Mouse (Mus musculus): ENCODE results near the gene Sbno2. TPM values are rescaled to one million over a fixed set of nuclear protein-coding genes. Genes with fewer than 3 reads are reported as not detected.

Gene Sbno2
- total and polyA plus RNA-seq, 3 experiments = 9.7 to 24.2 (median 22.6) TPM

- Histone ChIP-seq H3K79me2 (replicated peaks; ENCODE audit: control insufficient read depth, extremely low read depth, insufficient read depth, poor library complexity, severe bottlenecking) (peaks cover 15% of the 10 kb centered on the region), H3K27ac (ENCODE audit: insufficient read depth, low read depth) (peak overlapping the region; percentile 96), H3K9me3 (replicated peaks; ENCODE audit: low read length) (no peaks in the 10 kb centered on the region), H3K4me3 (replicated peaks in 1 of 3; ENCODE audit: low read depth in 2 of 3, low read length in 2 of 3, poor library complexity in 1 of 3) (peak overlapping the region; percentile 81 to 84 (median 82)), H3K36me3 (replicated peaks in 1 of 2; ENCODE audit: control insufficient read depth in 1 of 2, insufficient read depth in 1 of 2, low read length in 1 of 2) (peaks cover 36 to 49% of the 10 kb centered on the region in 2 experiments), H3K4me2 (ENCODE audit: insufficient read depth, low read depth, poor library complexity, severe bottlenecking) (peak overlapping the region; percentile 67), H3K9ac (ENCODE audit: insufficient read depth, low read depth) (peak overlapping the region; percentile 95), H3K27me3 (replicated peaks) (no peaks in the 10 kb centered on the region), H3K4me1 (ENCODE audit: control insufficient read depth in 1 of 2, insufficient read depth in 2 of 2) (peaks cover 29 to 50% of the 10 kb centered on the region in 2 experiments)
- no peak for TF ChIP-seq GABPA (IDR thresholded peaks at IDR 0.05; ENCODE audit: insufficient replicate concordance, low read depth, low read length)
- peak; percentile 82 for TF ChIP-seq TCF12 (IDR thresholded peaks at IDR 0.05; ENCODE audit: low read depth, low read length)
- no peak for TF ChIP-seq TBP (conservative IDR thresholded peaks at IDR 0.05; ENCODE audit: low read depth, low read length)
- peak; percentile 48; the same call in 1 of the 2 replicates for TF ChIP-seq NRF1 (IDR thresholded peaks at IDR 0.05; ENCODE audit: low read depth, low read length)
- no peak for TF ChIP-seq JUND (conservative IDR thresholded peaks at IDR 0.05; ENCODE audit: low read depth, low read length)
- TF ChIP-seq POLR2A (IDR thresholded peaks at IDR 0.05; ENCODE audit: low read depth, low read length) = peak; percentile 51
- peak; percentile 70 for TF ChIP-seq ETS1 (conservative IDR thresholded peaks at IDR 0.05; ENCODE audit: low read depth, low read length)
- no peak for TF ChIP-seq USF2 (conservative IDR thresholded peaks at IDR 0.05; ENCODE audit: low read depth, low read length)
- no peak for TF ChIP-seq RCOR1 (conservative IDR thresholded peaks at IDR 0.05; ENCODE audit: low read depth, low read length)
- TF ChIP-seq UBTF (IDR thresholded peaks at IDR 0.05; ENCODE audit: low read depth, low read length) = no peak
- TF ChIP-seq ELF1 (IDR thresholded peaks at IDR 0.05; ENCODE audit: low read depth, low read length) = peak; percentile 77
- TF ChIP-seq SMC3 (IDR thresholded peaks at IDR 0.05; ENCODE audit: low read depth, low read length) = no peak
- TF ChIP-seq HCFC1 (IDR thresholded peaks at IDR 0.05; ENCODE audit: low read depth, low read length) = peak; percentile 51; the same call in 1 of the 2 replicates
- peak; percentile 62; the same call in 1 of the 2 replicates for TF ChIP-seq KAT2A (IDR thresholded peaks at IDR 0.05; ENCODE audit: insufficient replicate concordance, low read length)
- peak; percentile 26; the same call in 1 of the 2 replicates for TF ChIP-seq MEF2A (IDR thresholded peaks at IDR 0.05; ENCODE audit: borderline replicate concordance, low read depth, low read length)
- TF ChIP-seq MAFK (IDR thresholded peaks at IDR 0.05; ENCODE audit: insufficient replicate concordance, low read length) = no peak
- no peak for TF ChIP-seq RAD21 (IDR thresholded peaks at IDR 0.05; ENCODE audit: low read depth, low read length)
- no peak for TF ChIP-seq E2F4 (IDR thresholded peaks at IDR 0.05; ENCODE audit: insufficient replicate concordance, low read depth, low read length)
- TF ChIP-seq ZMIZ1 (IDR thresholded peaks at IDR 0.05; ENCODE audit: low read depth, low read length) = no peak
- peak; percentile 96 for TF ChIP-seq MAZ (IDR thresholded peaks at IDR 0.05; ENCODE audit: low read depth, low read length)
- TF ChIP-seq PAX5 (IDR thresholded peaks at IDR 0.05; ENCODE audit: low read length) = no peak
- TF ChIP-seq CTCF (conservative IDR thresholded peaks at IDR 0.05 in 1 of 2, IDR thresholded peaks at IDR 0.05 in 1 of 2; ENCODE audit: low read depth in 2 of 2, low read length in 2 of 2) = no peak; a peak in 1 of 4 replicates
- TF ChIP-seq EP300 (IDR thresholded peaks at IDR 0.05; ENCODE audit: low read length) = no peak
- TF ChIP-seq POLR2AphosphoS2 (IDR thresholded peaks at IDR 0.05; ENCODE audit: low read depth, low read length) = no peak
- TF ChIP-seq CHD2 (IDR thresholded peaks at IDR 0.05; ENCODE audit: low read length) = peak; percentile 93
- TF ChIP-seq ZKSCAN1 (IDR thresholded peaks at IDR 0.05; ENCODE audit: borderline replicate concordance, low read depth, low read length) = no peak
- no peak for TF ChIP-seq ZC3H11A (IDR thresholded peaks at IDR 0.05; ENCODE audit: low read depth, low read length)
- no peak for TF ChIP-seq MAX (IDR thresholded peaks at IDR 0.05; ENCODE audit: low read length)
- TF ChIP-seq BHLHE40 (IDR thresholded peaks at IDR 0.05; ENCODE audit: low read depth, low read length) = peak; percentile 30; the same call in 1 of the 2 replicates
- no peak for TF ChIP-seq ZNF384 (IDR thresholded peaks at IDR 0.05; ENCODE audit: low read depth, low read length)
- TF ChIP-seq MYC (IDR thresholded peaks at IDR 0.05; ENCODE audit: low read depth, low read length) = no peak
- TF ChIP-seq JUN (IDR thresholded peaks at IDR 0.05; ENCODE audit: insufficient read depth, low read depth, low read length) = no peak
- no peak for TF ChIP-seq USF1 (IDR thresholded peaks at IDR 0.05; ENCODE audit: low read depth, low read length)
- TF ChIP-seq MXI1 (IDR thresholded peaks at IDR 0.05; ENCODE audit: low read depth, low read length) = no peak
- peak; percentile 52; the same call in 1 of the 2 replicates for TF ChIP-seq SIN3A (IDR thresholded peaks at IDR 0.05; ENCODE audit: low read length)
- no peak for TF ChIP-seq NELFE (IDR thresholded peaks at IDR 0.05; ENCODE audit: low read depth, low read length)
- no peak for TF ChIP-seq CHD1 (IDR thresholded peaks at IDR 0.05; ENCODE audit: low read depth, low read length)
- peak; percentile 74 for TF ChIP-seq IRF4 (IDR thresholded peaks at IDR 0.05; ENCODE audit: low read depth, low read length)
- no peak for DNase-seq (ENCODE audit: extremely low read depth)
- in situ Hi-C loops (cut with MboI; ENCODE audit: low pct_ligation_motif_present, low pct_unique_long_range_greater_than_20kb, low sequenced_read_pairs) (no loop called here), dilution Hi-C loops (cut with MboI; ENCODE audit: extremely low pct_ligation_motif_present, extremely low pct_unique_long_range_greater_than_20kb, low sequenced_read_pairs) (no loop called here)
These were observed 45.1 kb upstream of the Sbno2 start for GRCm38 (mm10) chr10:80150226-80151210.

Measured in CH12.LX (cell line).